Mouse (Mus musculus) CH12.LX (cell line): ENCODE results near the gene Ifnl3. TPM values are rescaled to one million over a fixed set of nuclear protein-coding genes. Genes with fewer than 3 reads are reported as not detected.

Source experiments
- DNase-seq: peaks from one replicate; pipeline ENCODE4 v3.0.0-alpha.2; 2013; ENCODE audit errors: extremely low read depth
- H3K27ac ChIP-seq: 2 replicates; pipeline ENCODE4 v1.5.1; 2012; ENCODE audit warnings: low read depth, mild to moderate bottlenecking, control low read depth, moderate library complexity; ENCODE audit not compliant: insufficient read depth
- H3K27me3 ChIP-seq: replicated peaks from 2 replicates; pipeline ENCODE3; 2012; ENCODE audit warnings: inconsistent platforms
- H3K36me3 ChIP-seq, 2 experiments: replicated peaks in 1 of 2; 2 replicates each; pipeline versions ENCODE3 to v1.6.1; 2012; ENCODE audit warnings: inconsistent platforms in 1 of 2, low read length in 1 of 2, mild to moderate bottlenecking in 1 of 2, mixed read lengths in 1 of 2, moderate library complexity in 1 of 2; ENCODE audit not compliant: control insufficient read depth in 1 of 2, insufficient read depth in 1 of 2
- H3K4me1 ChIP-seq, 2 experiments: 2 replicates each; pipeline ENCODE4 v1.6.1; 2012; ENCODE audit warnings: inconsistent platforms in 1 of 2, moderate library complexity in 1 of 2; ENCODE audit not compliant: insufficient read depth in 2 of 2, control insufficient read depth in 1 of 2
- H3K4me2 ChIP-seq: 2 replicates; pipeline ENCODE4 v1.6.1; 2012; ENCODE audit warnings: low read depth, mild to moderate bottlenecking, control low read depth; ENCODE audit not compliant: poor library complexity, insufficient read depth, severe bottlenecking
- H3K4me3 ChIP-seq, 3 experiments: fragments of 150-350 bp in 1 of 3; sonication (generic) in 1 of 3; replicated peaks in 1 of 3; 2 replicates each; pipeline versions ENCODE3 to v1.5.1; 2011 to 2012; ENCODE audit warnings: low read depth in 2 of 3, low read length in 2 of 3, mild to moderate bottlenecking in 2 of 3, moderate library complexity in 2 of 3, control low read depth in 1 of 3, improper control_type of control experiment in 1 of 3, inconsistent platforms in 1 of 3, mixed read lengths in 1 of 3; ENCODE audit not compliant: poor library complexity in 1 of 3
- H3K79me2 ChIP-seq: replicated peaks from 2 replicates; pipeline ENCODE4 v1.6.1; 2012; ENCODE audit warnings: mild to moderate bottlenecking, moderate library complexity; ENCODE audit not compliant: control insufficient read depth, poor library complexity, insufficient read depth, severe bottlenecking; ENCODE audit errors: extremely low read depth
- H3K9ac ChIP-seq: 2 replicates; pipeline ENCODE4 v1.6.1; 2012; ENCODE audit warnings: low read depth, mild to moderate bottlenecking, control low read depth, moderate library complexity; ENCODE audit not compliant: insufficient read depth
- H3K9me3 ChIP-seq: replicated peaks from 2 replicates; pipeline ENCODE3; 2012; ENCODE audit warnings: low read length, inconsistent platforms, mixed read lengths
- ELF1 ChIP-seq: IDR thresholded peaks from 2 replicates; pipeline ENCODE4 v1.6.1; 2014; ENCODE audit warnings: low read depth, mild to moderate bottlenecking, inconsistent platforms, low read length, improper control_type of control experiment
- ETS1 ChIP-seq: conservative IDR thresholded peaks from 2 replicates; pipeline ENCODE4 v1.6.1; 2012; ENCODE audit warnings: low read depth, mild to moderate bottlenecking, inconsistent platforms, low read length, improper control_type of control experiment, moderate library complexity
- GABPA ChIP-seq: IDR thresholded peaks from 2 replicates; pipeline ENCODE4 v1.6.1; 2012; ENCODE audit warnings: low read depth, low read length, improper control_type of control experiment, inconsistent platforms; ENCODE audit not compliant: insufficient replicate concordance
- JUN ChIP-seq: IDR thresholded peaks from 2 replicates; pipeline ENCODE4 v1.6.1; 2011; ENCODE audit warnings: low read depth, mild to moderate bottlenecking, low read length, improper control_type of control experiment, moderate library complexity; ENCODE audit not compliant: insufficient read depth
- KAT2A ChIP-seq: IDR thresholded peaks from 2 replicates; pipeline ENCODE4 v1.6.1; 2012; ENCODE audit warnings: low read length, improper control_type of control experiment, inconsistent platforms; ENCODE audit not compliant: insufficient replicate concordance
- MEF2A ChIP-seq: IDR thresholded peaks from 2 replicates; pipeline ENCODE4 v1.6.1; 2014; ENCODE audit warnings: low read depth, mild to moderate bottlenecking, inconsistent platforms, low read length, improper control_type of control experiment, borderline replicate concordance
- MYC ChIP-seq: IDR thresholded peaks from 2 replicates; pipeline ENCODE4 v1.6.1; 2011; ENCODE audit warnings: low read depth, mild to moderate bottlenecking, improper control_type of control experiment, low read length
- NELFE ChIP-seq: IDR thresholded peaks from 2 replicates; pipeline ENCODE4 v1.6.1; 2011; ENCODE audit warnings: low read depth, low read length, improper control_type of control experiment
- NRF1 ChIP-seq: IDR thresholded peaks from 2 replicates; pipeline ENCODE4 v1.6.1; 2014; ENCODE audit warnings: low read depth, mild to moderate bottlenecking, inconsistent platforms, low read length, improper control_type of control experiment, moderate library complexity
- PAX5 ChIP-seq: IDR thresholded peaks from 2 replicates; pipeline ENCODE4 v1.6.1; 2012; ENCODE audit warnings: low read length, inconsistent platforms, mixed read lengths
- POLR2A ChIP-seq: IDR thresholded peaks from 2 replicates; pipeline ENCODE4 v1.6.1; 2011; ENCODE audit warnings: low read depth, mild to moderate bottlenecking, improper control_type of control experiment, low read length
- POLR2AphosphoS2 ChIP-seq: IDR thresholded peaks from 2 replicates; pipeline ENCODE4 v1.6.1; 2011; ENCODE audit warnings: low read depth, low read length, improper control_type of control experiment
- RAD21 ChIP-seq: IDR thresholded peaks from 2 replicates; pipeline ENCODE4 v1.6.1; 2011; ENCODE audit warnings: low read depth, mild to moderate bottlenecking, low read length, improper control_type of control experiment, moderate library complexity
- RCOR1 ChIP-seq: conservative IDR thresholded peaks from 2 replicates; pipeline ENCODE4 v1.6.1; 2012; ENCODE audit warnings: low read depth, mild to moderate bottlenecking, inconsistent platforms, low read length, improper control_type of control experiment
- SIN3A ChIP-seq: IDR thresholded peaks from 2 replicates; pipeline ENCODE4 v1.6.1; 2012; ENCODE audit warnings: low read length, improper control_type of control experiment, inconsistent platforms
- TCF12 ChIP-seq: IDR thresholded peaks from 2 replicates; pipeline ENCODE4 v1.6.1; 2014; ENCODE audit warnings: low read depth, mild to moderate bottlenecking, inconsistent platforms, low read length, improper control_type of control experiment
- USF1 ChIP-seq: IDR thresholded peaks from 2 replicates; pipeline ENCODE4 v1.6.1; 2014; ENCODE audit warnings: low read depth, mild to moderate bottlenecking, inconsistent platforms, low read length, improper control_type of control experiment
- ZNF384 ChIP-seq: IDR thresholded peaks from 2 replicates; pipeline ENCODE4 v1.6.1; 2012; ENCODE audit warnings: low read depth, low read length, improper control_type of control experiment, inconsistent platforms
- dilution Hi-C: fragments of 300-500 bp; cut with MboI; formaldehyde crosslinking; loops from 2 replicates; pipeline ENCODE4 v1.14.3; 2020; ENCODE audit warnings: low sequenced_read_pairs; ENCODE audit not compliant: extremely low pct_unique_long_range_greater_than_20kb, extremely low pct_ligation_motif_present
- in situ Hi-C: fragments of 300-500 bp; cut with MboI; formaldehyde crosslinking; loops from 3 replicates; pipeline ENCODE4 v1.14.3; 2019; ENCODE audit warnings: low sequenced_read_pairs, low pct_ligation_motif_present, low pct_unique_long_range_greater_than_20kb, mixed read lengths
- polyA plus RNA-seq: library from polyadenylated mRNA; unstranded; fragments of >175 nt; gene quantifications from 2 replicates; pipeline ENCODE4 v1.2.1, GENCODE M21; 2012; ENCODE audit warnings: low read depth; ENCODE audit not compliant: insufficient read length
- total RNA-seq, 2 experiments: library from RNA; depleted of rRNA; stranded (reverse); fragments of 300-350 nt in 1 of 2; fragments of >200 nt in 1 of 2; gene quantifications; 2 replicates each; pipeline ENCODE4 v1.2.3; 2012 to 2014

Gene Ifnl3
- total and polyA plus RNA-seq, 3 experiments = not detected

DNA sequence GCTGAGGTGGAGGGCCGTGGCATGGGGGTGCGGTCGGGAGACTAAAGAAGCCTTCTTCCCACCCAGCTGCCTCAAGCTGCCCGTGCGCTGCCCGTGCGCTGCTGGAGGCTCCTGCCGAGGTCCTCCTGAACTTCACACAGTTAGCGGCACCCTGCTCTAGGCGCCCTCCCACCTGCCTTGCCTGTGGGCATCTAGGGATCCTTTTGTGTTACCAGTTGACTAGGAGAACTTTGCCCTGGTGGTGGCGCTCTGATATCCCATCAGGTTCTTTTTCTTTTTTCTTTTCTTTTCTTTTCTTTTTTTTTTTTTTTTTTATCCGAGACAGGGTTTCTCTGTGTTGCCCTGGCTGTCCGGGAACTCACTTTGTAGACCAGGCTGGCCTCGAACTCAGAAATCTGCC, 31.7 kb upstream of the Ifnl3 start:
- Histone ChIP-seq H3K79me2 (no peaks in the 10 kb centered on the region), H3K4me2 (no peak overlapping the region), H3K4me1 (peaks cover 2 to 15% of the 10 kb centered on the region in 2 experiments), H3K9ac (no peak overlapping the region), H3K36me3 (no peaks in the 10 kb centered on the region), H3K9me3 (no peaks in the 10 kb centered on the region), H3K27ac (no peak overlapping the region), H3K27me3 (peaks cover 14% of the 10 kb centered on the region), H3K4me3 (no peak overlapping the region)
- TF ChIP-seq PAX5 (no peak), ELF1 (no peak), POLR2AphosphoS2 (no peak), USF1 (no peak), NELFE (no peak), KAT2A (no peak), RAD21 (no peak), POLR2A (no peak)
- dilution Hi-C loops (no loop called here), in situ Hi-C loops (no loop called here)
- no peak for DNase-seq

DNA sequence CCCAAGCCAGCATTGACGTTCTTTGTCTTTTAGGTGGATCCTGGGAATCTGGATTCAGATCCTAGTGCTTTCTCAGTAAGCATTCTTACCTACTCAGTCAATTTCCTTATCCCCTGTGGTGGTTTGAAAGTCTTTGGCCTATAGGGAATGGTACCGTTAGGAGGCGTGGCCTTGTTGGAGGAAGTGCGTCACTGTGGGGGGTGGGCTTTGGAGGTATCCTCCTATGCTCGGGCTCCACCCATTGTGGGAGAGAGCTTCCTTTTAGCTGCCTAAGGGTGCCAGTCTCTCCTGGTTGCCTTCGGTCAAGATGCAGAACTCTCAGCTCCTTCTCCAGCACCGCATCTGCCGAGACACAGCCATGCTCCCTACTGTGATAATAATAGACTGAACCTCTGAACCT, 30.3 kb upstream of the Ifnl3 start:
- Histone ChIP-seq H3K27me3 (peaks cover 11% of the 10 kb centered on the region), H3K27ac (no peak overlapping the region), H3K9me3 (no peaks in the 10 kb centered on the region), H3K4me3 (no peak overlapping the region), H3K4me1 (peaks cover 6 to 18% of the 10 kb centered on the region in 2 experiments), H3K4me2 (no peak overlapping the region), H3K79me2 (no peaks in the 10 kb centered on the region), H3K9ac (no peak overlapping the region), H3K36me3 (no peaks in the 10 kb centered on the region)
- TF ChIP-seq NRF1 (no peak), ETS1 (no peak), MEF2A (no peak), SIN3A (no peak), RCOR1 (no peak), JUN (no peak), ZNF384 (no peak), MYC (no peak), TCF12 (no peak), KAT2A (no peak), GABPA (no peak), USF1 (no peak)
- DNase-seq = no peak
- in situ Hi-C loops = no loop called here
- dilution Hi-C loops = no loop called here
